Mouse (Mus musculus): ENCODE results near the gene Tcirg1. TPM values are rescaled to one million over a fixed set of nuclear protein-coding genes. Genes with fewer than 3 reads are reported as not detected.

The Tcirg1 gene
- polyA plus RNA-seq, 1 experiment from 2014 or later = 35.0 TPM

DNA sequence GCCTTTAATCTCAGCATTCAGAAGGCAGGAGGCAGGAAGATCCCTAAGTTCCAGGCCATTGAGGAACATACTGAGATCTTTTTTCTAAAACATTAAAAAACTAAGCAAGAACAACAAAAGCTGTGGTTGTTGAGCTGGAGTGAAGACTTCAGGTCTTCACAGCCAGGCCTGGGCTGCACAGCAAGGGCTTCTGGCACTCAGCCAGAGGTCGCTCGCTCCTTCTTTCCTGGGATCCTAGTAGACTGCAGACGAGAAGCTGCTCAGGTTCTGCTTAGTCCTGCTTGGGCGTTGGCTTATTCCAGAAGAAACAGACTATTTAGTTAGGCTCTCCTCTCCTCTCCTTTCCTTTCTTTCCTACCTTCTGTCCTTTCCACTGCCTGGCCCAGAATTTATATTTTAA is 34.6 kb downstream of the Tcirg1 start:
- Histone ChIP-seq H3K4me3 (ENCODE audit: low read length) (no peak overlapping the region), H3K4me2 (replicated peaks; ENCODE audit: low read depth, low read length) (no peak overlapping the region), H3K27ac (ENCODE audit: low read depth, low read length) (no peak overlapping the region), H3K9me3 (ENCODE audit: control insufficient read depth, low read length) (no peaks in the 10 kb centered on the region), H3K36me3 (ENCODE audit: control insufficient read depth, insufficient read depth, low read length) (peaks cover 18% of the 10 kb centered on the region), H3K9ac (ENCODE audit: low read depth, low read length) (no peak overlapping the region), H3K4me1 (ENCODE audit: control insufficient read depth, insufficient read depth, low read length) (0 out of 2 replicates have a peak, but pooled peaks cover 6% of the 10 kb centered on the region), H3K27me3 (ENCODE audit: control insufficient read depth, insufficient read depth, low read length) (no peaks in the 10 kb centered on the region)
- 64% methylated on average over 4 of the region's 4 CpGs for WGBS
- no peak for ATAC-seq (ENCODE audit: low FRiP score, low TSS enrichment)

GRCm38 (mm10) chr19:3871468-3871867 is 35.5 kb downstream of the Tcirg1 start:
- Histone ChIP-seq H3K4me1 (ENCODE audit: control insufficient read depth, insufficient read depth, low read length) (0 out of 2 replicates have a peak, but pooled peaks cover 6% of the 10 kb centered on the region), H3K36me3 (ENCODE audit: control insufficient read depth, insufficient read depth, low read length) (peaks cover 15% of the 10 kb centered on the region), H3K9ac (ENCODE audit: low read depth, low read length) (no peak overlapping the region), H3K4me3 (ENCODE audit: low read length) (no peak overlapping the region), H3K27ac (ENCODE audit: low read depth, low read length) (no peak overlapping the region), H3K27me3 (ENCODE audit: control insufficient read depth, insufficient read depth, low read length) (no peaks in the 10 kb centered on the region), H3K9me3 (ENCODE audit: control insufficient read depth, low read length) (no peaks in the 10 kb centered on the region), H3K4me2 (replicated peaks; ENCODE audit: low read depth, low read length) (no peak overlapping the region)
- no peak for ATAC-seq (ENCODE audit: low FRiP score, low TSS enrichment)

GRCm38 (mm10) chr19:3868290-3868689 is 38.6 kb downstream of the Tcirg1 start:
- peaks cover 17% of the 10 kb centered on the region for H3K36me3 ChIP-seq (ENCODE audit: control insufficient read depth, insufficient read depth, low read length)
- no peaks in the 10 kb centered on the region for H3K9me3 ChIP-seq (ENCODE audit: control insufficient read depth, low read length)
- H3K4me3 ChIP-seq (ENCODE audit: low read length) = no peak overlapping the region
- no peak for ATAC-seq (ENCODE audit: low FRiP score, low TSS enrichment)
- 0 out of 2 replicates have a peak, but pooled peaks cover 6% of the 10 kb centered on the region for H3K4me1 ChIP-seq (ENCODE audit: control insufficient read depth, insufficient read depth, low read length)
- H3K27ac ChIP-seq (ENCODE audit: low read depth, low read length) = no peak overlapping the region
- no peaks in the 10 kb centered on the region for H3K27me3 ChIP-seq (ENCODE audit: control insufficient read depth, insufficient read depth, low read length)
- H3K9ac ChIP-seq (ENCODE audit: low read depth, low read length) = no peak overlapping the region
- WGBS = 95% methylated on average over 1 of the region's 1 CpGs
- H3K4me2 ChIP-seq (replicated peaks; ENCODE audit: low read depth, low read length) = no peak overlapping the region

- no peak overlapping the region for H3K4me3 ChIP-seq (ENCODE audit: low read length)
- no peak overlapping the region for H3K27ac ChIP-seq (ENCODE audit: low read depth, low read length)
- H3K27me3 ChIP-seq (ENCODE audit: control insufficient read depth, insufficient read depth, low read length) = no peaks in the 10 kb centered on the region
- no peak overlapping the region for H3K9ac ChIP-seq (ENCODE audit: low read depth, low read length)
- no peaks in the 10 kb centered on the region for H3K9me3 ChIP-seq (ENCODE audit: control insufficient read depth, low read length)
- H3K4me2 ChIP-seq (replicated peaks; ENCODE audit: low read depth, low read length) = no peak overlapping the region
- peaks cover 12% of the 10 kb centered on the region for H3K36me3 ChIP-seq (ENCODE audit: control insufficient read depth, insufficient read depth, low read length)
- H3K4me1 ChIP-seq (ENCODE audit: control insufficient read depth, insufficient read depth, low read length) = no peaks in the 10 kb centered on the region
- ATAC-seq (ENCODE audit: low FRiP score, low TSS enrichment) = no peak
- 82% methylated on average over 2 of the region's 2 CpGs for WGBS
Measured at GRCm38 (mm10) chr19:3864960-3865359, 42.0 kb downstream of the Tcirg1 start.

GRCm38 (mm10) chr19:3862713-3863112 is 44.2 kb downstream of the Tcirg1 start:
- no peak for ATAC-seq (ENCODE audit: low FRiP score, low TSS enrichment)
- no peak overlapping the region for H3K4me3 ChIP-seq (ENCODE audit: low read length)
- no peak overlapping the region for H3K9ac ChIP-seq (ENCODE audit: low read depth, low read length)
- H3K36me3 ChIP-seq (ENCODE audit: control insufficient read depth, insufficient read depth, low read length) = peaks cover 12% of the 10 kb centered on the region
- H3K27me3 ChIP-seq (ENCODE audit: control insufficient read depth, insufficient read depth, low read length) = no peaks in the 10 kb centered on the region
- H3K4me2 ChIP-seq (replicated peaks; ENCODE audit: low read depth, low read length) = no peak overlapping the region
- 84% methylated on average over 2 of the region's 2 CpGs for WGBS
- H3K4me1 ChIP-seq (ENCODE audit: control insufficient read depth, insufficient read depth, low read length) = no peaks in the 10 kb centered on the region
- no peaks in the 10 kb centered on the region for H3K9me3 ChIP-seq (ENCODE audit: control insufficient read depth, low read length)
- no peak overlapping the region for H3K27ac ChIP-seq (ENCODE audit: low read depth, low read length)

GRCm38 (mm10) chr19:3857220-3857619 is 49.7 kb downstream of the Tcirg1 start:
- WGBS = 88% methylated on average over 3 of the region's 3 CpGs

GRCm38 (mm10) chr19:3855601-3856000 is 51.3 kb downstream of the Tcirg1 start:
- WGBS = 24% methylated on average over 4 of the region's 4 CpGs
- Histone ChIP-seq H3K4me1 (ENCODE audit: control insufficient read depth, insufficient read depth, low read length) (peaks cover 12% of the 10 kb centered on the region), H3K4me3 (ENCODE audit: low read length) (no peak overlapping the region), H3K27ac (ENCODE audit: low read depth, low read length) (no peak overlapping the region; the same call in 1 of the 2 replicates), H3K27me3 (ENCODE audit: control insufficient read depth, insufficient read depth, low read length) (no peaks in the 10 kb centered on the region), H3K9ac (ENCODE audit: low read depth, low read length) (no peak overlapping the region), H3K9me3 (ENCODE audit: control insufficient read depth, low read length) (no peaks in the 10 kb centered on the region), H3K4me2 (replicated peaks; ENCODE audit: low read depth, low read length) (no peak overlapping the region), H3K36me3 (ENCODE audit: control insufficient read depth, insufficient read depth, low read length) (no peaks in the 10 kb centered on the region)
- no peak for ATAC-seq (ENCODE audit: low FRiP score, low TSS enrichment)

More at GRCm38 (mm10) chr19:3857220-3857619, 49.7 kb downstream of the Tcirg1 start:
- H3K36me3 ChIP-seq (ENCODE audit: control insufficient read depth, insufficient read depth, low read length) = no peaks in the 10 kb centered on the region
- H3K9me3 ChIP-seq (ENCODE audit: control insufficient read depth, low read length) = no peaks in the 10 kb centered on the region
- no peaks in the 10 kb centered on the region for H3K27me3 ChIP-seq (ENCODE audit: control insufficient read depth, insufficient read depth, low read length)
- no peak overlapping the region for H3K4me3 ChIP-seq (ENCODE audit: low read length)
- no peak overlapping the region for H3K27ac ChIP-seq (ENCODE audit: low read depth, low read length)
- no peak overlapping the region for H3K9ac ChIP-seq (ENCODE audit: low read depth, low read length)
- H3K4me2 ChIP-seq (replicated peaks; ENCODE audit: low read depth, low read length) = no peak overlapping the region
- H3K4me1 ChIP-seq (ENCODE audit: control insufficient read depth, insufficient read depth, low read length) = peaks cover 8% of the 10 kb centered on the region
- no peak for ATAC-seq (ENCODE audit: low FRiP score, low TSS enrichment)

GRCm38 (mm10) chr19:3855091-3855490 is 51.8 kb downstream of the Tcirg1 start:
- H3K4me1 ChIP-seq (ENCODE audit: control insufficient read depth, insufficient read depth, low read length) = peaks cover 12% of the 10 kb centered on the region
- H3K27ac ChIP-seq (ENCODE audit: low read depth, low read length) = no peak overlapping the region
- 60% methylated on average over 6 of the region's 6 CpGs for WGBS
- no peaks in the 10 kb centered on the region for H3K27me3 ChIP-seq (ENCODE audit: control insufficient read depth, insufficient read depth, low read length)
- no peaks in the 10 kb centered on the region for H3K36me3 ChIP-seq (ENCODE audit: control insufficient read depth, insufficient read depth, low read length)
- ATAC-seq (ENCODE audit: low FRiP score, low TSS enrichment) = no peak
- H3K4me3 ChIP-seq (ENCODE audit: low read length) = no peak overlapping the region
- no peak overlapping the region for H3K9ac ChIP-seq (ENCODE audit: low read depth, low read length)
- no peaks in the 10 kb centered on the region for H3K9me3 ChIP-seq (ENCODE audit: control insufficient read depth, low read length)
- no peak overlapping the region for H3K4me2 ChIP-seq (replicated peaks; ENCODE audit: low read depth, low read length)

GRCm38 (mm10) chr19:3853891-3854290 is 53.0 kb downstream of the Tcirg1 start:
- no peaks in the 10 kb centered on the region for H3K36me3 ChIP-seq (ENCODE audit: control insufficient read depth, insufficient read depth, low read length)
- WGBS = 94% methylated on average over 1 of the region's 1 CpGs
- no peak overlapping the region for H3K4me2 ChIP-seq (replicated peaks; ENCODE audit: low read depth, low read length)
- H3K9me3 ChIP-seq (ENCODE audit: control insufficient read depth, low read length) = no peaks in the 10 kb centered on the region
- peaks cover 12% of the 10 kb centered on the region for H3K4me1 ChIP-seq (ENCODE audit: control insufficient read depth, insufficient read depth, low read length)
- no peak overlapping the region for H3K27ac ChIP-seq (ENCODE audit: low read depth, low read length)
- H3K27me3 ChIP-seq (ENCODE audit: control insufficient read depth, insufficient read depth, low read length) = no peaks in the 10 kb centered on the region
- H3K9ac ChIP-seq (ENCODE audit: low read depth, low read length) = no peak overlapping the region
- no peak overlapping the region for H3K4me3 ChIP-seq (ENCODE audit: low read length)
- no peak for ATAC-seq (ENCODE audit: low FRiP score, low TSS enrichment)
